Mouse (Mus musculus) intestine, postnatal 0 days (tissue): ENCODE measurements at regions not wholly inside any gene's neighbourhood (a gene's known extent, or its start where the extent isn't known, plus 50 kb on each side); places are given as distances from the start of the nearest gene placed in this dataset.

Experiments used
- ATAC-seq: fragments of 200-750 bp; cut with Nextera tagmentation; 2 replicates; pipeline ENCODE4 v1.8.0; 2017; ENCODE audit warnings: mild to moderate bottlenecking, moderate TSS enrichment, moderate library complexity
- H3K27ac ChIP-seq: fragments of 300-500 bp; sonication (generic); 2 replicates; pipeline ENCODE4 v1.5.1; 2014; ENCODE audit warnings: mild to moderate bottlenecking, low read depth, low read length, moderate library complexity
- H3K27me3 ChIP-seq: fragments of 300-500 bp; sonication (generic); replicated peaks from 2 replicates; pipeline ENCODE4 v1.6.1; 2014; ENCODE audit warnings: low read length, mixed read lengths; ENCODE audit not compliant: control insufficient read depth, insufficient read depth
- H3K36me3 ChIP-seq: fragments of 300-500 bp; sonication (generic); 2 replicates; pipeline ENCODE4 v1.6.1; 2014; ENCODE audit warnings: mild to moderate bottlenecking, moderate library complexity; ENCODE audit not compliant: control insufficient read depth, insufficient read depth
- H3K4me1 ChIP-seq: fragments of 300-500 bp; sonication (generic); replicated peaks from 2 replicates; pipeline ENCODE4 v1.6.1; 2014; ENCODE audit warnings: antibody characterized with exemption, low read length, mixed read lengths; ENCODE audit not compliant: control insufficient read depth, insufficient read depth
- H3K4me2 ChIP-seq: fragments of 300-500 bp; sonication (generic); replicated peaks from 2 replicates; pipeline ENCODE4 v1.6.1; 2014; ENCODE audit warnings: low read depth, mild to moderate bottlenecking, moderate library complexity
- H3K4me3 ChIP-seq: fragments of 300-500 bp; sonication (generic); 2 replicates; pipeline ENCODE4 v1.5.1; 2014; ENCODE audit warnings: low read depth, low read length
- H3K9ac ChIP-seq: fragments of 300-500 bp; sonication (generic); 2 replicates; pipeline ENCODE4 v1.6.1; 2014; ENCODE audit warnings: mild to moderate bottlenecking, low read depth, low read length
- H3K9me3 ChIP-seq: fragments of 300-500 bp; sonication (generic); 2 replicates; pipeline ENCODE4 v1.6.1; 2016; ENCODE audit warnings: mixed run types; ENCODE audit not compliant: control insufficient read depth
- CTCF ChIP-seq: sonication (generic); IDR thresholded peaks from 2 replicates; pipeline ENCODE4 v1.5.1; 2016; ENCODE audit warnings: low read depth, mild to moderate bottlenecking, control low read depth, antibody characterized with exemption, moderate library complexity
- WGBS: fragments of 180-500 bp; shearing (Covaris S2); extraction: QIAGEN DNeasy Blood & Tissue Kit; methylation state at CpG from one replicate; pipeline ENCODE4 v1.1.7; 2014; 5-methylcytosine and 5-hydroxymethylcytosine counted together

DNA sequence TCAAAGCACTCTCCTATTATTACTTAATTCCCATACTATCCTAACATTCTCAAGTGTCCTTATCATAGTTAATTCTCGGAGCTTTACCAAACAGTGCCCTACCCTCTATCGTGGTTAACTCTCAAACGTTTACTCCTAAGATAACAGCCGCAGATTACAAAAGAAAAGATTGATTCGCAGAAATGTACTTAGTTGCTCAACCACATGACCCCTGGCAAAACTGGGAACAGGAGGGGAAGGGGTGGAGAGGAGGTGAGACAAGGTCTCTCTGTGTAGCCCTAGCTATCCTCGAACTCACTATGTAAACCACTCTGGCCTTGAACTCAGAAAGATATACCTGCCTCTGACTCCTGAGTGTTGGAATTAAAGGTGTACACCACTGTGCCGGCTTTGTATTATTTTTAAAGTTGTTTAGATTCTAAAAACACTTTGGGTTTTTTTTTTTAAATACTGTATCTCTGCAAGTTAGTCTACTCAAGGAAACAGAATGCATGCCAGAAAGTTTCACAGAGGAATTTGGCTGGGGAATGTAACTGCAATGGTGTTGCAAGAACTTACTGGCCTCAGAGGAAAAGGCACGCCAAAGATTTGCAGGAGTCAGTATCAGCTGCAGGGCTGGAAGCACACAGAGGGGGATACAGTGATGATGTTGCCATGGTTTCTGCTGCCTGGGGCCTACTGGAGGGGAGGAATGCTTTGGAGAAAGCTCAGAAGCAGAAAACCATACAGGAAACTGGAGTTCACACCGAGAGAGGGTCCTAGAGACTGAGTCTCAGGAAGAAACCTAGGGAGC, 273.0 kb downstream of the Basp1 start:
- TF ChIP-seq CTCF: no peak
- Histone ChIP-seq H3K4me2 (no peak overlapping the region), H3K9me3 (no peaks in the 10 kb centered on the region), H3K4me3 (no peak overlapping the region), H3K27me3 (no peaks in the 10 kb centered on the region), H3K4me1 (no peaks in the 10 kb centered on the region), H3K9ac (no peak overlapping the region), H3K36me3 (no peaks in the 10 kb centered on the region), H3K27ac (no peak overlapping the region)
- ATAC-seq: no peak
- 42% methylated on average over 9 of the region's 9 CpGs for WGBS

DNA sequence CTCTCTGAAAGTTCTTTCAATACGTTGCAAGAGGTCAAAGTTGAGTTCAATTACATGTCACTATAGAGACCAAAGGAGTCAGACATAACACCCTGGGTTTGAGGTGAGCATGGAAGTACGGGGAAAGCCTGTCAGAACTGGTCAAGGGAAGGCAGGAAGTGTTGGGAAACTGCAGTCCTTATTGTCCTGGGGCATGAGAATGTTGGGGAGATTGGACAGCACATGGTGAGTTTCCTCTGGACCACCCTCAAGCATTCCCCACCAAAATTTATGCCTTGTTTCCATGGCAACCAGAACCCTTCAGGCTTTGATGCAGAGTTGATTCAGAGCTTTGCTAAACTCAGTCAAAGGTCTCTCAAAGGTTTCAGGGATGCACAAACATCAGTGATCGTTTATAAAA, 276.5 kb downstream of the Basp1 start:
- ATAC-seq: no peak
- Histone ChIP-seq H3K9ac (no peak overlapping the region), H3K27me3 (no peaks in the 10 kb centered on the region), H3K4me2 (no peak overlapping the region), H3K4me1 (no peaks in the 10 kb centered on the region), H3K27ac (no peak overlapping the region), H3K9me3 (no peaks in the 10 kb centered on the region), H3K4me3 (no peak overlapping the region), H3K36me3 (no peaks in the 10 kb centered on the region)
- TF ChIP-seq CTCF: no peak
- WGBS: 42% methylated on average over 3 of the region's 3 CpGs

DNA sequence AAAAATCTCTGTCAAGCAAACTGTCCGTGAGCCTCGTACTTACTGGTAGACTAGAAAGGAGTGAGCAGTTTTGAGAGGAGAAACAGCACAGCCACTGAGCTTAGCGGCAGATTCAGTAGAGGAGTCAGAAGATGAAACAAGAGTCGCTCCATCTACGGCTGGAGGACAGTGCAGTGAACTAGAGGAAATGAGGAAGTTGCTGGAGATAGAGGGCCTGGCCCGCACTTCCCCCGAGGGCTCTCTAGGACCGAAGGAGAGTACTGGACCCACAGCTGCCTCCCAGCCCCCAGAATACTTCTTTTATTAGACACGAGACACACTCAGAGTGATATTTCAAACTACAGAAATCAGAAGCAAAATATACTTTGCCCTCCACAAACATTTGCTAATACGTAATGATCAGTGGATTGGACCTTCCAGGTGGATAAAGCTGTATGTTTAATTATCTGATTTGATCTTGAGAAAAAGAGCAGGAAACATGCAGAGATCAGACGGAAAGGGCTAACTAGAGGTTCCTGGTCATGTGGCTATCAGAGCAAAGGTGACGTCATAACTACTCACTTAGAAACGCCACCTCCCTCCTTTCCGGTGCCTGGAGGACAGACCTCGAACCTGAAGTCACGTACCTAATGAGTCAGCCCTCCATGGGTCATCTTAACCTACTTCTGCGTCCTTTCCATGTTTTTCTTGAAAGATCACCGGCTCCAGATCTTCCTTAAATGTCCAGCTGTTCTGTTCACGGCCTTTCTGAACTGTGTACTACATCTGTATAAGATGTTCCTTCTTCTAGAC, 277.9 kb downstream of the Basp1 start:
- Histone ChIP-seq H3K27ac (no peak overlapping the region), H3K4me1 (no peaks in the 10 kb centered on the region), H3K27me3 (no peaks in the 10 kb centered on the region), H3K4me2 (no peak overlapping the region), H3K9me3 (no peaks in the 10 kb centered on the region), H3K9ac (no peak overlapping the region), H3K4me3 (no peak overlapping the region), H3K36me3 (no peaks in the 10 kb centered on the region)
- ATAC-seq: no peak
- WGBS: 77% methylated on average over 19 of the region's 19 CpGs
- no peak for TF ChIP-seq CTCF

DNA sequence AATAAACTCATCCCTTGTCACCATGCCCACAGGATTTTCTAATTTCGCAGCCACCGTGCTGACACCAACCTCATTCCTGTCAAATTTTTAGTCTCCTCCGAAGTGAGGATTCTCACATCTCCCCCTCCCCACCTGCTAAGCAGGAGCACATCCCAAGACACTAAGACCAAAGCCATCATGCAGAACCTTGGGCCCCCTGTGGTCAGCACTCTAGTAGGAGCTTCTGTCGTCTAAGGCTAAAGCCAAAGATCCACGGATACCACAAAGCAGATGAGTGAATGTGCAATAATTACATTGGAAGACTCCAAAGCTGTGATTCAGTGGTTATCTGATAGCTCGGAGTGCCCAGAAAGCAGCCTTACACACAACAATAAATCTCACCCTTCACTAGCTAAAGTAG, 283.5 kb downstream of the Basp1 start:
- no peak overlapping the region for H3K4me3 ChIP-seq
- H3K4me1 ChIP-seq: no peaks in the 10 kb centered on the region
- ATAC-seq: no peak
- H3K27me3 ChIP-seq: no peaks in the 10 kb centered on the region
- no peaks in the 10 kb centered on the region for H3K9me3 ChIP-seq
- H3K27ac ChIP-seq: no peak overlapping the region
- no peak overlapping the region for H3K9ac ChIP-seq
- H3K36me3 ChIP-seq: no peaks in the 10 kb centered on the region
- H3K4me2 ChIP-seq: no peak overlapping the region
- 83% methylated on average over 6 of the region's 6 CpGs for WGBS
- TF ChIP-seq CTCF: no peak

DNA sequence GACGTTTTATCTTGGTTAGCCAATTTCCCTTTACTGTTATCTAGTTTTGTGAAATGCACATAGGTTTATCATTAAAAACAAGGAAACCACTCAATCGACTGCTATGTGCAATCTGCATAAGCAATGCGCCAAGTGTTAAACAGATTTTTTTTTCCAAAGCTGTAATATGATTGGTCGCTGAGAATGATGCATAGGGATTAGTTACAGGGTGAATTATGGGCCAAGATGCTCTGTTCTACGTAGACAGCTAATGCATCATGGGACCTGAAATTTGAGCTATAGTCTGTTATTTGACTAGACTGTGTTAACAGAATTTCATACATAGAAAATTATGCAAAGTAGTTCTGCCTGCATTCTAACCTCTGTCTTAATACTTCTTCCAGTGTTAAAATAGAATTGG, 284.0 kb downstream of the Basp1 start:
- H3K27ac ChIP-seq: no peak overlapping the region
- H3K4me2 ChIP-seq: no peak overlapping the region
- no peaks in the 10 kb centered on the region for H3K9me3 ChIP-seq
- no peak overlapping the region for H3K4me3 ChIP-seq
- no peaks in the 10 kb centered on the region for H3K4me1 ChIP-seq
- H3K36me3 ChIP-seq: no peaks in the 10 kb centered on the region
- H3K27me3 ChIP-seq: no peaks in the 10 kb centered on the region
- TF ChIP-seq CTCF: no peak
- ATAC-seq: no peak
- no peak overlapping the region for H3K9ac ChIP-seq
- WGBS: 85% methylated on average over 5 of the region's 5 CpGs

DNA sequence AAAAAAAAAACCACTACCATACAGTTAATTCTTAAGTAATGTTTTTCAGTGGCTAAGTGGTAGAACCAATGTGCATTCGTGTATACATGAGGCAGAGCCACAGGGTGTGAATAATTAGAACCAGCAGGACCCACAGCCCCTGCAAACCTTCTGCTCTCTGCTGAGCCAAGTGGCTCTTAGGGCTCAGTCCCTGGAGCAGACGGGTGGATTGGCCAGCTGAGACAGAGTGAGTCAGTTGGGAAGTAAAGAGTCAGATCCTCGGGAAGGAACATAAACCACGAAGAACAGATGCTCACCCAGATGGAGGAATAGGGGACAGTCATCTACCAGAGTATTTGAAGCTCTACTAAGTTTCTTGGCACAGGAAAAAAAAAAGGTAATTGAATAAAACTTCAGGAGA, 293.1 kb downstream of the Basp1 start:
- no peak overlapping the region for H3K4me2 ChIP-seq
- H3K4me3 ChIP-seq: no peak overlapping the region
- H3K9ac ChIP-seq: no peak overlapping the region
- no peak for ATAC-seq
- H3K9me3 ChIP-seq: no peaks in the 10 kb centered on the region
- no peaks in the 10 kb centered on the region for H3K36me3 ChIP-seq
- H3K27ac ChIP-seq: no peak overlapping the region
- no peaks in the 10 kb centered on the region for H3K27me3 ChIP-seq
- no peak for TF ChIP-seq CTCF
- WGBS: 59% methylated on average over 4 of the region's 4 CpGs
- no peaks in the 10 kb centered on the region for H3K4me1 ChIP-seq
